Mouse (Mus musculus) stomach, embryonic 15.5 days (tissue): Measurements from ENCODE around the gene Gm21119. TPM values are rescaled to one million over a fixed set of nuclear protein-coding genes. Genes with fewer than 3 reads are reported as not detected.
A peak's percentile ranks its signal among the peaks of the same experiment; 100 is the strongest.
"Not testable (repeated sequence)": the region's sequence is repeated elsewhere in the genome, so short reads cannot be mapped to it uniquely, and the experiment has no call there.

ENCODE experiments used
- ATAC-seq: fragments of 200-750 bp; cut with Nextera tagmentation; 2 replicates; pipeline ENCODE4 v1.8.0; 2017; ENCODE audit warnings: low read depth, moderate number of reproducible peaks, moderate TSS enrichment; ENCODE audit not compliant: insufficient read depth, low FRiP score
- H3K27ac ChIP-seq: fragments of 300-500 bp; sonication (generic); 2 replicates; pipeline ENCODE4 v1.5.1; 2015; ENCODE audit warnings: mild to moderate bottlenecking, inconsistent platforms
- H3K27me3 ChIP-seq: fragments of 300-500 bp; sonication (generic); replicated peaks from 2 replicates; pipeline ENCODE4 v1.6.1; 2015; ENCODE audit warnings: inconsistent platforms
- H3K36me3 ChIP-seq: fragments of 300-500 bp; sonication (generic); 2 replicates; pipeline ENCODE4 v1.6.1; 2015; ENCODE audit warnings: inconsistent platforms
- H3K4me1 ChIP-seq: fragments of 300-500 bp; sonication (generic); 2 replicates; pipeline ENCODE4 v1.6.1; 2015; ENCODE audit warnings: inconsistent platforms
- H3K4me2 ChIP-seq: fragments of 300-500 bp; sonication (generic); 2 replicates; pipeline ENCODE4 v1.6.1; 2015; ENCODE audit warnings: mild to moderate bottlenecking, inconsistent platforms
- H3K4me3 ChIP-seq: fragments of 300-500 bp; sonication (generic); replicated peaks from 2 replicates; pipeline ENCODE4 v1.5.1; 2015; ENCODE audit warnings: inconsistent platforms
- H3K9ac ChIP-seq: fragments of 300-500 bp; sonication (generic); 2 replicates; pipeline ENCODE4 v1.6.1; 2015; ENCODE audit warnings: inconsistent platforms
- H3K9me3 ChIP-seq: fragments of 300-500 bp; sonication (generic); 2 replicates; pipeline ENCODE4 v1.6.1; 2016; ENCODE audit warnings: inconsistent platforms
- WGBS: fragments of 180-500 bp; shearing (Covaris S2); methylation state at CpG from one replicate; pipeline ENCODE4 v1.1.7; 2015; 5-methylcytosine and 5-hydroxymethylcytosine counted together
- polyA plus RNA-seq: library from polyadenylated mRNA; unstranded; fragments of >200 nt; fragmentation: Nextera tagmentation; extraction: Ambion mirVana; gene quantifications from 2 replicates; pipeline ENCODE4 v1.2.1, GENCODE M21; 2015

The Gm21119 gene
- polyA plus RNA-seq: 0.28 and 0.44 TPM in 2 replicates

DNA sequence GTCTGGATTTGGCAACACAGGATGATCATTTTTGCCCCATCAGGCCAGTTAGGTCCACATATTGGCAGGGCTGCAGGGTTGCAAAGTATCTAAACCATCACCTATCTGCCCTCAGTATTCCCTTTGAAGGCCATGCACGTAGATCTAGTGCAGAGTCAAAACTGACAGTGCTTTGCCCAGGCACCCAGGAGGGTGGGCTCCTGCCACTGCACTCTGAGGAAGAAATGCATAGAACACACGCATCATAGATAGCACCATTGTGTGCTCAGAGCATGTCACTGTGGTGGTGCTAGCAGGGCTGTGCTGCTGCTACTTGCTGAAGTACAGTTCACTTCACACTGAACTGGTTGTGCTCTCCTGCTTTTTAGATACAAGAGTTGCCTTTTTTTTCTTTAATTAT is at the start of gene Gm21119:
Gm21119 (plus strand) TSS at position 301 of the 400 bp plus-strand sequence.
- not testable (repeated sequence) for H3K36me3 ChIP-seq, H3K27ac ChIP-seq, H3K4me3 ChIP-seq, H3K4me2 ChIP-seq, H3K9me3 ChIP-seq, H3K27me3 ChIP-seq, H3K9ac ChIP-seq, H3K4me1 ChIP-seq, ATAC-seq
- no CpG with 5 or more reads among the region's 2 CpGs for WGBS

DNA sequence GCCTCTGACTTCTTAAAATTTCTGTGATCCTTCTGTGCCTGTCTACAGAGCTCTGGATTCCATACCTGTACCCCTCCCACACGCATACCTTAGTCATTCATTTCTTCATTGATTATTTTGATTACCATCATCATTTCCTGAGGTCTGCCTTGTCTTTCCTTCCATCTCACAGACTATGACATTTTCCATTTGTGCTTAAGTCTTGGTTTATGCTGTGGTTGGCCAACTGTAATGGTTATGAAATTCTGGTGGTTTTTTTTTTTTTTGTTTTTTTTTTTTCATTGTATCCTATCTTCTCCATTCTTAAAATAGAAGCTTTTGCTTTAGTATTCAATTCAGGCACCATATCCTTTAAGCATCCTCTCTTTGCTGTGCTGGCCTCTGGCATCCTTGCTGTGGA is 48.0 kb upstream of the Gm21119 start:
- H3K36me3 ChIP-seq, H3K27ac ChIP-seq, ATAC-seq, H3K4me3 ChIP-seq, H3K27me3 ChIP-seq, H3K9me3 ChIP-seq, H3K4me1 ChIP-seq, H3K9ac ChIP-seq, H3K4me2 ChIP-seq: not testable (repeated sequence)
- no CpG with 5 or more reads among the region's 1 CpGs for WGBS

DNA sequence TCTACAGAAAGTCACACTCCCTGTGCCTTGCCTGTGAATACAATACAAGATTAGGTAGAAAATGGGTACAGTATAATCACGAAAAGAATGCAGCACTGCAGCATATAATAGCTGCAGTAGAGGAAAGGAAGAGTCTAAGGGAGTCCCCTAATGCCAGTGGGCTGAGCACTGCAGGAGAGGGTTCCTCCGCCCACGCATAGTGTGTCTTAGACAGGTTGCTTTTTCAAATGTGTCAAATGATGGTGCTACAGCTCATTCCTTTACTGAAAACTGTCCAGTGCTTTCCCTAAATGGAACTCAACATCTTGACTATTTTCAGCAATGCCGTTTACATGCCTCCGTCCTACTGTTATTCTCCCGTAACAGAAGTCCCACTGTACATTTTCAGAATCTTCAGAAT is 33.6 kb upstream of the Gm21119 start:
- ATAC-seq, H3K9ac ChIP-seq, H3K4me1 ChIP-seq, H3K9me3 ChIP-seq, H3K27ac ChIP-seq, H3K4me3 ChIP-seq, H3K27me3 ChIP-seq, H3K36me3 ChIP-seq, H3K4me2 ChIP-seq: not testable (repeated sequence)
- WGBS: 87% methylated on average over 5 of the region's 6 CpGs

DNA sequence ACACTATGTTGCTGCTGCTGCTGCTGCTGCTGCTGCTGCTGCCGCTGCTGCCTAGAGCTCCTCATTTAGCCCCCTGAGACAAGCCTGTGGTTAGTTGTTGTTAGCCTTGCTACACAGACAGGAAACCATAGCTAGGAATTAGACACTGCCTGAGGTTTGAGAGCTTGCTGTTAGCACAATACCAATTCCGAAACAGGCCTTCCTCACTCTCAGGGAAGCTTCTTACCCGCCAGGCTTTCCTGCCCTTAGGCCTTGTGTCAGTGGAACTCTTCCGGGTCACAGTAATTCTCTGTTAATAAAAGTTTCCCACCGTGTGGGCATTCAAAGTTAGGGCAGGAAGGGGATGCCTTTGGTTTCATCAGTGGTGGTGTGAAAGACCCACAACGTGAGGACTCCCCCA is 31.9 kb upstream of the Gm21119 start:
- not testable (repeated sequence) for H3K36me3 ChIP-seq, H3K9ac ChIP-seq, H3K4me2 ChIP-seq, ATAC-seq, H3K4me1 ChIP-seq, H3K27me3 ChIP-seq, H3K27ac ChIP-seq, H3K4me3 ChIP-seq, H3K9me3 ChIP-seq
- 84% methylated on average over 4 of the region's 6 CpGs for WGBS

DNA sequence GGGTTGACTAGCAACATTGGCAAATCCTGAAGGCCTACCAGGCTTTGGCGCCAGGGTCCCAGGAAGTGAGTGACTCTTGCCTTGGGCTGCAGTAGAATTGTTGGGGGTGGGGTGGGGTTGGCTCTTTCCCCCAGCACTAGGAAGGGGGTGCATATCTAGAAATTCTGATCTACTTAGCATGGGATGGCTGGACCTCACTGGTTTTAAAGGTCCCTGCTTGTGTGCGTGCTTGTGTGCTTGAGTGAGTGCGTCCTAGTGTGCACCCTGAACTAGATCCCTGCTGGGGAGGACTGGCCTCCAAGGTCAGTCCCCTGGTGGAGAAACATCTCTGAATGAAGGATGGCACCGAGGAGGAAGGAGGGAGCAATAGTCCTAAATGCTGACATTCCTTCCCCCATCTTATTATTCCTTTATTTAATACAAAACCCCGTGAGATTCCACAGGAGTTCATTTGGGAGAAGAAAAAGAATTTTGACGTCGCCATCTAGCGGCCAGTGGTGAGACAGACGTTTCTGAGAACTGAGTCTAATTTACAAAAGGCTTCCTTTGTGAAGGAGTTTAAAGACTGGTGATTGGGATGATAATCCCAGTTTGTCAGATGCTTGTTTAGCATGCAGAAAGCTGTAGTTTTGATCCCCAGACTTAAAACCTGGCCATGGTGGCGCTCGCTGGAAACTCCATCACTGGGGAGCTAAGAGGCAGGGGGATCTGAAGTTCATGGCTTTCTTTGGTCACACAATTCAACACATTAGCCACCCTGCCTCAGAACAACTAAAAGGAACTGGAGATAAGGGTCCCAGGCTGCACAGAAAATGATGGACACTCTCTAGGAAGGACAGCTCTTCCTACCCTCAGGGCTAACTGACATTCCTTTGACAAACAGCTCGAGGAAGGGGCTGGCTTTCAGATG is 26.2 kb upstream of the Gm21119 start:
- not testable (repeated sequence) for H3K4me2 ChIP-seq, H3K27ac ChIP-seq, H3K9me3 ChIP-seq, H3K27me3 ChIP-seq, H3K9ac ChIP-seq, H3K4me1 ChIP-seq, H3K4me3 ChIP-seq, H3K36me3 ChIP-seq
- WGBS: 24% methylated on average over 10 of the region's 12 CpGs
- peak; percentile 56; the same call in 1 of the 2 replicates for ATAC-seq

DNA sequence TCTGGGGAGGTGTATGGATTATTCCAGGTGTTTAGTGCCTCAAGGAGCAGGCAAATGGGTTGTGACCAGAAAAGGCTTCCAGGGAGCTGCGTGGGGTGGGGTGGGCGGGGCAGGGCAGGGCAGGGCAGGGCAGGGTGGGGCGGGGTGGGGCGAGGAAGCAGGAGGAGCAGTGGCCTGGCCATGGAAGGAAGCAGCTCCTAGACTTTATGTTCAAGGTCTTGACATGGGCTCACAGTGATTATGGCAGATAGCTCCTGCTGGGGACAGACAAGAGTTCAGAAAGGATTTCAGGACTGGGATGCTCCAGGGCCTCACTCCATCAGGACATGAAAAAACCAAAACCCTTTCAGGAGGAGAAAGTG is 25.6 kb upstream of the Gm21119 start:
- H3K27ac ChIP-seq, H3K4me2 ChIP-seq, H3K9me3 ChIP-seq, H3K27me3 ChIP-seq, H3K4me3 ChIP-seq, H3K9ac ChIP-seq, H3K36me3 ChIP-seq, H3K4me1 ChIP-seq: not testable (repeated sequence)
- peak; percentile 65; the same call in 1 of the 2 replicates for ATAC-seq
- 81% methylated on average over 2 of the region's 4 CpGs for WGBS

DNA sequence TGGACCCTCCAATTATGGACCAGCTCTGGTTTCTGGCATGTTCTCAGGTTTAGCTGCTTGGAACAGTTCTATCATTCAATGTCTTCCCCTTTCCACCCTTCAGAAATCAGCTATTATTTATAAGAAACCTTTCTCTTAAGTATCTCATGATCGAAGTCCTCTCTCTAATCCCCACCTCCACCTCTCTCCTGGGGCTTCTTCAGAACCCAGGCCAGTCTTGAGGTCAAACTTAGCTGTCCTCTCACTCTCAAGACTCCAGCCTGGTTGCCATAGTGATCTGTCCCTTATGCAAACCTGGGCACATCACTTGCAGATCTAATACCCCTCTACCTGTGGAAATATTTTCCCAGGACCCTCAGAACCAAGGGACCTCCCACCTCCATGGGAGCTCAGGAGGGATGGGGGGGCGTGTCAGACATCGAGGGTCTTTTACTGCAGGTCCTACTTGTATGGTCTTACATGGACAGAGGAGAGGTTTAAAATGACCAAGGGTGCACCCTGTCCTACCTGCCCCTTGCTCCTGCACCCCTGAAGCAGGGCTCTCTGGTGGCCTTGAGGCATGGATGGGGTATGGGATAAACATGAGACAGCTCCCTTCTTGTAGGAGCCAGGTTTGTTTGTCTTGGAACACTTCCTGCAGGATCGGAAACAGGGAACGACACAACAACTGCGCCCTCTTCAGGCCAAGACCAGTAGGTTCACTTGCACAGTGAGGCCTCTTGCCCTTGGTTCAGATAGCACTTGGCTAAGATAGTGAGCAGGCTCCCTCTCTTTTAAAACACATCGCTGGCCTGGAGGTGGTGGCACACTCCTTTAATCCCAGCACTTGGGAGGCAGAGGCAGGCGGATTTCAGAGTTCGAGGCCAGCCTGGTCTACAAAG is 24.4 kb upstream of the Gm21119 start:
- not testable (repeated sequence) for H3K36me3 ChIP-seq, H3K9me3 ChIP-seq, H3K4me1 ChIP-seq, H3K4me3 ChIP-seq, H3K9ac ChIP-seq, ATAC-seq, H3K27me3 ChIP-seq, H3K4me2 ChIP-seq, H3K27ac ChIP-seq
- WGBS: 70% methylated on average over 4 of the region's 9 CpGs

DNA sequence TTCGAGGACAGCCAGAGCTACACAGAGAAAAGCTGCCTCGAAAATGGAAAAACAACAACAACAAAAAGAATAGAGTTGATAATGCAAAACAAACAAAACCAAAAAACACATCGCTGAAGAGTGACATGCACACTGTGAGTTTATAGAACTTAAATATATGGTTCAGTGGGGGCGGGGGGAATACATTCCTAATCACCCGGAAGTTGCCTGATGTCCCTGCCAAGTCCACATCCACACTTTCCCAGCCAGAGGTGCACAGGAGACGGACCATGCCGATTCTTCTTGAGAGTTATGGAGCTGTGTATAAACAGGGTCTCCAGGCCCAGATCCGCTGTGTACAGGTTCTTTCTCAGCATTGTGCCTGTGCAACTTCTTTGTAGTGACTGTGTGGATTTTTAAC is 23.7 kb upstream of the Gm21119 start:
- not testable (repeated sequence) for H3K9ac ChIP-seq, ATAC-seq, H3K36me3 ChIP-seq, H3K9me3 ChIP-seq, H3K27me3 ChIP-seq, H3K4me1 ChIP-seq, H3K4me3 ChIP-seq, H3K27ac ChIP-seq, H3K4me2 ChIP-seq
- WGBS: 81% methylated on average over 5 of the region's 8 CpGs

DNA sequence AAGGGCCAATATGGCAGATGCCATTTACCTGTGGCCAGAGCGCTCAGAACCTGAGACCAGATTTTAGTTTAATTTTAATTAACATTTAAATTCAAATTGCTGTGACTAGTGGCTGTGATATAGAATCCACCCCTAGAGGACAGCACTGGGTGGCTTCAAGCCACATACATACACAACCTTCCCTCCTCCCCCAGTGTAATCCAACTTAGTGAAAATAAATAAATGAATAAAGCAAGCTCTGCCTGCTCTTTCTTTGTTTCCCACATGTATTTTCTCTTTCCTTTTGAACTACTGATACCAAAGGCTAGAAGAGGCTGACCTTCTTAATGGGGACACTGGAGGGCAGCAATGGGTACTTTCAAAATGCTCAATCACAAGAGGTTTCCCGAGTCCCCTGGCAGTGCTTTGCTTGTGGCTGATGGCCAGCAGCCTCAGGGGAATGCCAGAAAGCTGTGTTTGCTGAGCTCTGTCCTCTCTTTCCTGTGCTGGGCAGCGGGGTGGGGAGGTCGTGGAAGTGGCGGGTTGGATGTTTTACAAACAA is 21.9 kb upstream of the Gm21119 start:
- H3K4me3 ChIP-seq, H3K9ac ChIP-seq, H3K9me3 ChIP-seq, H3K36me3 ChIP-seq, ATAC-seq, H3K4me2 ChIP-seq, H3K27me3 ChIP-seq, H3K27ac ChIP-seq, H3K4me1 ChIP-seq: not testable (repeated sequence)
- whole genome bisulfite sequencing: 47% methylated on average over 1 of the region's 5 CpGs

DNA sequence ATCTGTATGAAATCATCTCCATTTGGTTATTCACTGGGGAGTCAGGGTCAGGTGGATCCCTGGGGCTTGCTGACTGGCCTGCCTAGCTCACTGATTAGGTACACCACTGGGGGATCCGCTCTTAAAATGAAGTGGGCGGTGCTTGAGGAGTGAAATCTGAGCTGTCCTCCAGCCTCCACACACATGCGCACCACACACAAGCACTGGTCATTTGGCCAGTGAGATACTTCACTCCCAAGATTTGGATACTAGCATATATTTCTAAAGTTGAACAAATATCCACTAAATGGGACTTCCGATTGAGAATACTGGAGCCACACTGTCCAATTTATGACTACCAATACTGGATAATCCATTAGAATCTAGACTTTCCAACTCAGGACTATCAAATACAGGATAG is 20.9 kb upstream of the Gm21119 start:
- ATAC-seq: not testable (repeated sequence)
- WGBS: no CpG with 5 or more reads among the region's 4 CpGs

DNA sequence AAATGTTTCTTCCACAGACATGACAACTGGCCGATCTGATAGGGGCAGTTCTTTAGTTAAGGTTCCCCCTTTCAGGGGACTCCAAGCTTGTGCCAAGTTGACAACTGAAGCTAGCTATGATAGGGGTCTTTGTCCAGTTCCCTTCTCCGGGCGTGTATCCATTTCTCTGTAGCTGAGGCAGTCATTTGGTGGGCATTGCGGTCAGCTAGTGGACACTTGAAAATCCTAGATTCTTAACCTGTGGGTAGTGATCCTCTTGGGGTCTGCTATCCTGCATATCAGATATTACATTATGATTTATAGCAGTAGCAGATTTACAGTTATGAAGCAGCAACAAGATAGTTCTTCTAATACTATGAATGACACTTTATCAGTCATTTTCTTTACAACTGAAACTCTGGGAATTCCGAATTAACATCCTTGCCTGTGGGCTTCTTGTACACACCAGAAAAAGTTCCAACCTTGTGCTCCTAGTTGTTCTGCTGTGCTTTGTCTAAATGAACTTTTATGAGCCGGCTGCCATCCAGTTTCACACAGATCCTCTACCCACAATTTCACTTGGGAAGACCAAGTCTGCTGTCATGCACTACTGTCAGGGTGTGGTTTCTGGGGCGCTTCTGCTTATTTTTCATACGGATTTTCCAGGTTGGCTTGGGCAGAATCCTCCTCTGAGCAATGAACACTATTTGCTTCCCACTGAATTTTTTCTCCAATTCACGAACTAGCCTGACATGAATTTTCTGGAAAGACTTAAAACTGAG is 18.5 kb upstream of the Gm21119 start:
- not testable (repeated sequence) for H3K27ac ChIP-seq, H3K4me1 ChIP-seq, ATAC-seq, H3K9me3 ChIP-seq, H3K9ac ChIP-seq, H3K27me3 ChIP-seq, H3K4me3 ChIP-seq, H3K36me3 ChIP-seq, H3K4me2 ChIP-seq
- WGBS: 85% methylated on average over 6 of the region's 9 CpGs

More for the DNA sequence above, 20.9 kb upstream of the Gm21119 start:
- not testable (repeated sequence) for H3K27ac ChIP-seq, H3K36me3 ChIP-seq, H3K9ac ChIP-seq, H3K4me2 ChIP-seq, H3K4me1 ChIP-seq, H3K27me3 ChIP-seq, H3K9me3 ChIP-seq, H3K4me3 ChIP-seq
